Mouse (Mus musculus): Measurements from ENCODE around the gene Bcl2l1. TPM values are rescaled to one million over a fixed set of nuclear protein-coding genes. Genes with fewer than 3 reads are reported as not detected.
A peak's percentile ranks its signal among the peaks of the same experiment; 100 is the strongest.

The Bcl2l1 gene
- polyA plus RNA-seq, 1 experiment from 2014 or later, result 75.0 TPM

GRCm38 (mm10) chr2:152802303-152802702 lies 29.2 kb downstream of the Bcl2l1 start:
- no peak for DNase-seq (ENCODE audit: low spot score)
- H3K27me3 ChIP-seq (replicated peaks; ENCODE audit: control insufficient read depth, insufficient read depth, low read length), result no peaks in the 10 kb centered on the region
- WGBS, result 95% methylated on average over 10 of the region's 10 CpGs
- H3K36me3 ChIP-seq (ENCODE audit: control insufficient read depth, insufficient read depth, low read length), result peaks cover 4% of the 10 kb centered on the region; the same call in 1 of the 2 replicates
- H3K9me3 ChIP-seq (ENCODE audit: control insufficient read depth, low read length), result no peaks in the 10 kb centered on the region
- no peak overlapping the region for H3K4me3 ChIP-seq (ENCODE audit: low read depth, low read length)
- no peak overlapping the region for H3K27ac ChIP-seq (ENCODE audit: low read depth)
- H3K4me1 ChIP-seq (replicated peaks; ENCODE audit: control insufficient read depth, insufficient read depth, low read length), result peaks cover 13% of the 10 kb centered on the region
- H3K9ac ChIP-seq (ENCODE audit: low read length), result no peak overlapping the region
- ATAC-seq (replicated peaks; ENCODE audit: low FRiP score, low TSS enrichment, low read depth), result no peak
- no peak overlapping the region for H3K4me2 ChIP-seq (ENCODE audit: low read length)

- no peak overlapping the region for H3K9ac ChIP-seq (ENCODE audit: low read length)
- H3K27me3 ChIP-seq (replicated peaks; ENCODE audit: control insufficient read depth, insufficient read depth, low read length), result no peaks in the 10 kb centered on the region
- H3K27ac ChIP-seq (ENCODE audit: low read depth), result no peak overlapping the region
- no peak overlapping the region for H3K4me2 ChIP-seq (ENCODE audit: low read length)
- H3K9me3 ChIP-seq (ENCODE audit: control insufficient read depth, low read length), result no peaks in the 10 kb centered on the region
- ATAC-seq (replicated peaks; ENCODE audit: low FRiP score, low TSS enrichment, low read depth) (no peak), DNase-seq (ENCODE audit: low spot score) (no peak)
- H3K4me1 ChIP-seq (replicated peaks; ENCODE audit: control insufficient read depth, insufficient read depth, low read length), result peaks cover 13% of the 10 kb centered on the region
- H3K4me3 ChIP-seq (ENCODE audit: low read depth, low read length), result no peak overlapping the region
- H3K36me3 ChIP-seq (ENCODE audit: control insufficient read depth, insufficient read depth, low read length), result no peaks in the 10 kb centered on the region; the same call in 1 of the 2 replicates
Measured at GRCm38 (mm10) chr2:152800762-152801113, 30.8 kb downstream of the Bcl2l1 start.

- H3K4me3 ChIP-seq (ENCODE audit: low read depth, low read length), result no peak overlapping the region
- H3K27me3 ChIP-seq (replicated peaks; ENCODE audit: control insufficient read depth, insufficient read depth, low read length), result no peaks in the 10 kb centered on the region
- no peak overlapping the region for H3K4me2 ChIP-seq (ENCODE audit: low read length)
- WGBS, result 67% methylated on average over 7 of the region's 7 CpGs
- no peaks in the 10 kb centered on the region for H3K9me3 ChIP-seq (ENCODE audit: control insufficient read depth, low read length)
- H3K27ac ChIP-seq (ENCODE audit: low read depth), result no peak overlapping the region
- no peak overlapping the region for H3K9ac ChIP-seq (ENCODE audit: low read length)
- ATAC-seq (replicated peaks; ENCODE audit: low FRiP score, low TSS enrichment, low read depth), result no peak
- no peak for DNase-seq (ENCODE audit: low spot score)
- H3K36me3 ChIP-seq (ENCODE audit: control insufficient read depth, insufficient read depth, low read length), result no peaks in the 10 kb centered on the region; the same call in 1 of the 2 replicates
- peaks cover 13% of the 10 kb centered on the region for H3K4me1 ChIP-seq (replicated peaks; ENCODE audit: control insufficient read depth, insufficient read depth, low read length)
Measured at GRCm38 (mm10) chr2:152799954-152800761, 31.4 kb downstream of the Bcl2l1 start.

GRCm38 (mm10) chr2:152797589-152797988 lies 33.9 kb downstream of the Bcl2l1 start:
- Histone ChIP-seq H3K36me3 (ENCODE audit: control insufficient read depth, insufficient read depth, low read length) (no peaks in the 10 kb centered on the region), H3K27ac (ENCODE audit: low read depth) (no peak overlapping the region), H3K27me3 (replicated peaks; ENCODE audit: control insufficient read depth, insufficient read depth, low read length) (no peaks in the 10 kb centered on the region), H3K9ac (ENCODE audit: low read length) (no peak overlapping the region), H3K4me1 (replicated peaks; ENCODE audit: control insufficient read depth, insufficient read depth, low read length) (no peaks in the 10 kb centered on the region; the same call in none of the 2 replicates), H3K9me3 (ENCODE audit: control insufficient read depth, low read length) (no peaks in the 10 kb centered on the region), H3K4me2 (ENCODE audit: low read length) (no peak overlapping the region), H3K4me3 (ENCODE audit: low read depth, low read length) (no peak overlapping the region)
- no peak for DNase-seq (ENCODE audit: low spot score)
- WGBS, result 58% methylated on average over 1 of the region's 1 CpGs
- no peak for ATAC-seq (replicated peaks; ENCODE audit: low FRiP score, low TSS enrichment, low read depth)

- WGBS, result 84% methylated on average over 9 of the region's 9 CpGs
- no peak for ATAC-seq (replicated peaks; ENCODE audit: low FRiP score, low TSS enrichment, low read depth)
- no peaks in the 10 kb centered on the region for H3K27me3 ChIP-seq (replicated peaks; ENCODE audit: control insufficient read depth, insufficient read depth, low read length)
- H3K4me1 ChIP-seq (replicated peaks; ENCODE audit: control insufficient read depth, insufficient read depth, low read length), result peaks cover 12% of the 10 kb centered on the region
- no peaks in the 10 kb centered on the region for H3K36me3 ChIP-seq (ENCODE audit: control insufficient read depth, insufficient read depth, low read length)
- no peak overlapping the region for H3K4me3 ChIP-seq (ENCODE audit: low read depth, low read length)
- H3K27ac ChIP-seq (ENCODE audit: low read depth), result no peak overlapping the region
- no peak overlapping the region for H3K9ac ChIP-seq (ENCODE audit: low read length)
- H3K4me2 ChIP-seq (ENCODE audit: low read length), result no peak overlapping the region
- no peak for DNase-seq (ENCODE audit: low spot score)
- H3K9me3 ChIP-seq (ENCODE audit: control insufficient read depth, low read length), result no peaks in the 10 kb centered on the region
Measured at GRCm38 (mm10) chr2:152794281-152794827, 37.2 kb downstream of the Bcl2l1 start.

GRCm38 (mm10) chr2:152793381-152793780 lies 38.1 kb downstream of the Bcl2l1 start:
- no peak overlapping the region for H3K4me3 ChIP-seq (ENCODE audit: low read depth, low read length)
- ATAC-seq (replicated peaks; ENCODE audit: low FRiP score, low TSS enrichment, low read depth) (no peak), DNase-seq (ENCODE audit: low spot score) (no peak)
- H3K4me2 ChIP-seq (ENCODE audit: low read length), result no peak overlapping the region
- peaks cover 15% of the 10 kb centered on the region for H3K4me1 ChIP-seq (replicated peaks; ENCODE audit: control insufficient read depth, insufficient read depth, low read length)
- 64% methylated on average over 5 of the region's 5 CpGs for WGBS
- H3K9ac ChIP-seq (ENCODE audit: low read length), result no peak overlapping the region
- H3K9me3 ChIP-seq (ENCODE audit: control insufficient read depth, low read length), result no peaks in the 10 kb centered on the region
- H3K36me3 ChIP-seq (ENCODE audit: control insufficient read depth, insufficient read depth, low read length), result no peaks in the 10 kb centered on the region
- no peak overlapping the region for H3K27ac ChIP-seq (ENCODE audit: low read depth)
- no peaks in the 10 kb centered on the region for H3K27me3 ChIP-seq (replicated peaks; ENCODE audit: control insufficient read depth, insufficient read depth, low read length)

GRCm38 (mm10) chr2:152792461-152792860 lies 39.1 kb downstream of the Bcl2l1 start:
- no peaks in the 10 kb centered on the region for H3K36me3 ChIP-seq (ENCODE audit: control insufficient read depth, insufficient read depth, low read length)
- H3K9me3 ChIP-seq (ENCODE audit: control insufficient read depth, low read length), result no peaks in the 10 kb centered on the region
- ATAC-seq (replicated peaks; ENCODE audit: low FRiP score, low TSS enrichment, low read depth) (no peak), DNase-seq (ENCODE audit: low spot score) (no peak)
- no peak overlapping the region for H3K9ac ChIP-seq (ENCODE audit: low read length)
- no peak overlapping the region for H3K27ac ChIP-seq (ENCODE audit: low read depth)
- no peaks in the 10 kb centered on the region for H3K27me3 ChIP-seq (replicated peaks; ENCODE audit: control insufficient read depth, insufficient read depth, low read length)
- H3K4me2 ChIP-seq (ENCODE audit: low read length), result no peak overlapping the region
- H3K4me3 ChIP-seq (ENCODE audit: low read depth, low read length), result no peak overlapping the region
- H3K4me1 ChIP-seq (replicated peaks; ENCODE audit: control insufficient read depth, insufficient read depth, low read length), result peaks cover 15% of the 10 kb centered on the region
- 46% methylated on average over 2 of the region's 2 CpGs for WGBS

- ATAC-seq (replicated peaks; ENCODE audit: low FRiP score, low TSS enrichment, low read depth) (no peak), DNase-seq (ENCODE audit: low spot score) (no peak)
- Histone ChIP-seq H3K9me3 (ENCODE audit: control insufficient read depth, low read length) (no peaks in the 10 kb centered on the region), H3K27ac (ENCODE audit: low read depth) (peak overlapping the region; percentile 57), H3K36me3 (ENCODE audit: control insufficient read depth, insufficient read depth, low read length) (no peaks in the 10 kb centered on the region), H3K27me3 (replicated peaks; ENCODE audit: control insufficient read depth, insufficient read depth, low read length) (no peaks in the 10 kb centered on the region), H3K9ac (ENCODE audit: low read length) (no peak overlapping the region), H3K4me2 (ENCODE audit: low read length) (no peak overlapping the region), H3K4me1 (replicated peaks; ENCODE audit: control insufficient read depth, insufficient read depth, low read length) (peaks cover 24% of the 10 kb centered on the region), H3K4me3 (ENCODE audit: low read depth, low read length) (no peak overlapping the region)
- WGBS, result 20% methylated on average over 4 of the region's 4 CpGs
Measured at GRCm38 (mm10) chr2:152789591-152789999, 41.9 kb downstream of the Bcl2l1 start.
